Mouse (Mus musculus) heart, adult 2 months (tissue): ENCODE measurements around the gene Iqsec3.

ENCODE experiments used
- CTCF ChIP-seq: fragments of 200-600 bp; IDR thresholded peaks from 2 replicates; pipeline ENCODE4 v1.8.1; 2022; ENCODE audit warnings: antibody characterized with exemption, mild to moderate bottlenecking, moderate library complexity
- EP300 ChIP-seq: fragments of 200-500 bp; IDR thresholded peaks from 2 replicates; pipeline ENCODE4 v1.6.1; 2011; ENCODE audit warnings: low read depth, low read length, control low read depth; ENCODE audit not compliant: insufficient read depth
- POLR2A ChIP-seq: fragments of 200-500 bp; IDR thresholded peaks from 2 replicates; pipeline ENCODE4 v1.6.1; 2011; ENCODE audit warnings: mild to moderate bottlenecking, low read depth, low read length, control low read depth; ENCODE audit not compliant: insufficient read depth

GRCm38 (mm10) chr6:121328417-121328884, 145.0 kb downstream of the Iqsec3 start:
- TF ChIP-seq CTCF (no peak), POLR2A (no peak), EP300 (no peak)
